Mouse (Mus musculus) megakaryocyte progenitor cell, adult 5-6 weeks (primary cell): ENCODE measurements around the gene Rmi2. TPM values are rescaled to one million over a fixed set of nuclear protein-coding genes. Genes with fewer than 3 reads are reported as not detected.
A peak's percentile ranks its signal among the peaks of the same experiment; 100 is the strongest.

Experiments
- ATAC-seq: replicated peaks from 2 replicates; pipeline ENCODE4 v1.8.0; 2016; ENCODE audit warnings: mild to moderate bottlenecking, moderate TSS enrichment, inconsistent platforms; ENCODE audit not compliant: poor library complexity
- total RNA-seq, 2 experiments: library from RNA; stranded (forward) in 1 of 2; stranded (reverse) in 1 of 2; fragments of 157-497, 149-512 nt in 1 of 2; fragments of 200-1000 nt in 1 of 2; gene quantifications; 2 replicates each; pipeline versions ENCODE4 v1.2.3 to v1.2.4; 2015 to 2017

Rmi2 gene
- total RNA-seq, 2 experiments from 2014 or later, result 6.0 to 6.9 TPM

- ATAC-seq, result no peak
These were observed 30.2 kb downstream of the Rmi2 start for GRCm38 (mm10) chr16:10864833-10865591.

GRCm38 (mm10) chr16:10865592-10865987 is 30.7 kb downstream of the Rmi2 start:
- no peak for ATAC-seq

- ATAC-seq, result no peak
These were observed 32.0 kb downstream of the Rmi2 start for GRCm38 (mm10) chr16:10866841-10867240.

GRCm38 (mm10) chr16:10867501-10867900 is 32.6 kb downstream of the Rmi2 start:
- no peak for ATAC-seq

DNA sequence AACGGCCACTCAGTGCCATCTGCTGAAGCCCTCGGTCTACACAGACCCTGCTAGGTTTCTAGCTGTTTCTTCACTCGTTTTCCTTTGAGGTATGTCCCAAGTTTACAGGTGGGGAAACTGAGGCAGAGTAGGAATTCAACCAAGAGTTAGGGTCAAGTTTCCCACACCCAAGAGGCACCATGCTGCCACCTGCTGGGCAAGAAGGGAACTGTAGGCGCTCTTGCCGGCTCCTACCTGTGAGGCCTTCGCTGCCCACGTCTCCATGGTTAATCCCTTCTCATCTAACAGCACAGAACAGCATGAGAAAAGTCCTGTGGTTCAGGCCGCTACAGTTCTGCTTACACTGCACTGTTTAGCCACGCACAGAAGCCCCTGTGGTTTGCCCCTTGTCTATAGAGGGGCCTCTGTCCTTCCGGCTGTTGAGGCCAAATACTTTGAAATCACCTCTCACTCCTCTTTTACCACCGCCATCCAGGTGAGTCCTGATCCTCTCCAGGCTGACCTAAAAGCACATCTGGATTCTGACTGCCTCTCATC is 33.1 kb downstream of the Rmi2 start:
- ATAC-seq, result peak; percentile 67; the same call in 1 of the 2 replicates

DNA sequence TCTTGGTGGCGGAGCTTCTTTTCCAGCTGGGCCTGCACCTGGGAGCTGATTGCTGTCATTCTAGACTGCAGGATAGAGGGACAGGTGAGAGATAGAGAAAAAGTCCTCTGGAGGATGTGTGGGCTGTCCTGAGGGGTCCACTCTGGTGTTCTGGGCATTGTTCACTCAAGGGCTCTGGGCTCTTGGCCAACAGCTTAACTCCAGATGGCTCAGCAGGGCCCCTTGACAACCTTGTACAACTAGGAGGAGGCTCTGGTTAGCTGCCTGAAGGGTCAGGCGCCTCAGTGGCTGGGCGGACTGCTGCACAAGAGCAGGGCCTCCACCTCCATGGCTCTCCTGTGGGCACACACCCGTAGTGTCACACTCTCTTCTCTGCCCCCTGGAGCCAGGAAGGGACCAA is 36.1 kb downstream of the Rmi2 start:
- no peak for ATAC-seq

DNA sequence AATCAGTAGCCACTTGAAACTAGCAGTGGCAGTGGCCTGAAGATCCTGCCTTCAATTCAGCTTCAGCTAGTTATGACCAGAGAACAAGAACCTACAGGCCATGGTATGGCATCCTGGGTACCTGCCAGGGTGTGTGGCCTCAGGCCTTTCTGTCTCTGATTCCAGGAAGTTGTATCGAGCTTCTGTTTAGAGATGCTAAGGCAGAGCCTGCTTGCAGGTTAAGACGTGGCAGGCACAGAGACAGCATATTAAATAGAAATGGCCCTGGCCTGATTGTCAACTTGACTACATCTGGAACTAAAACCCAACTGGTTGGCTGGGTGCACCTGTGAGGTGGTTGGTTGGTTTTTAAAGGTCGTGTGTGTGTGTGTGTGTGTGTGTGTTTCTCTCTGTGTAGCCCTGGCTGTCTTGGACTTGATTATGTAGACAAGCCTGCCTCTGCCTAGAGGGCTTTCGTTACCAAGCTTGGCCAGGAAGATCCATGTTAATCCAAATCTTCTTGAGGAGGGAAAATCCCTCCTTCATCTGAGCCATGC is 38.0 kb downstream of the Rmi2 start:
- no peak for ATAC-seq

DNA sequence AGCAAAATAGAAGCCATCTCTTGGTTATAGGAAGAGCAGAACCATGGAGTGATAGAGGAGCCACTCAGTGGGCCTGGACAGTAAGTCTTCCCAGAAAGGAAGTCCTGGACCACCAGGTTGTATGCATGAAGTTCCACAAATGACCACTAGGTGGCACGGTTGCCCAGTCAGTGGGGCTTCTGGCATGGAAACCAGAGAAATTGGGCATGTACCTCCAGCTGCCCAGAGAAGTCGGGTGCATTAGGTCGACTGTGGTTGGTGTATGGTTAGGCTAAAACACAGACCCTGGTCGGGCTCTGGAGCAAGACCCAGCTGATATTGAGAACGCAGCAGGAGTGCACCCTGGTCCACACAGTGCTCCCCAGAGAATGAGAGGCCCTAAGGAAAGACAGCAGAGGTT is 38.8 kb downstream of the Rmi2 start:
- peak; percentile 86 for ATAC-seq

- ATAC-seq, result no peak
These were observed 43.4 kb downstream of the Rmi2 start for GRCm38 (mm10) chr16:10878227-10878626.

GRCm38 (mm10) chr16:10879467-10879866 is 44.6 kb downstream of the Rmi2 start:
- peak; percentile 86 for ATAC-seq

- no peak for ATAC-seq
These were observed 46.5 kb downstream of the Rmi2 start for GRCm38 (mm10) chr16:10881231-10881962.

DNA sequence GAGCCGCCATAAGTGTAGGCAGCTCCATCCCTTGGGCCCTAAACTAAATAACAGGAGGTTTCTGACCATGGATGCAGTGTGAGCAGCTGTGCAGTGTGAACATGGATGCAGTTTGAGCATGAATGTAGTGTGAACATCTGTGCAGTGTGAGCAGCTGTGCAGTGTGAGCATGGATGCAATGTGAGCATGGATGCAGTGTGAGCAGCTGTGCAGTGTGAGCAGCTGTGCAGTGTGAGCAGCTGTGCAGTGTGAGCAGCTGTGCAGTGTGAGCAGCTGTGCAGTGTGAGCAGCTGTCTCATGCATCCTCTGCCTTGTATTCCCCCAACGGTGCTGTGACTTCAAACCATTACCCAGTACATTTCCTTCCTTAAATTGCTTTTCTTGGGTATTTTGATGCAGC is 52.6 kb downstream of the Rmi2 start:
- ATAC-seq, result no peak

DNA sequence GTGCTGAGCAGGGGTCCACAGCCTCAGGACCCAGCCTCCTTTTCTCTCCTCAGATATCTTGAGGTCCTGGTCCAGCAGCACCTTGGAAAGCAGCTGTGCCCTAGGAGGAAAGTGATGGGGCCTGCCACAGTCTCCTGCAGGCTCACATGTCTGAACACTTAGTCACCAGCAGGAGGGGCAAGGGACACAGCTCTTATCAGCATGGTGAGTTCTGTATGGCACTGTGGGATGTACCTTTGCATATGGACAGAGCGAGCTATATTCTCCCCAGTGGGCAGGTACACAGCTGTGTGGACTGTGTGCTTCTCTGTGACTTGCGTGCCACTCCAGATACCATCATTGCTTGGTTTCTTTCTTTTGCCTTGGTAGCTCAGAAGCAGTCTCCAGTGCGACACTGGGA is 55.5 kb downstream of the Rmi2 start:
- ATAC-seq, result peak; percentile 78

DNA sequence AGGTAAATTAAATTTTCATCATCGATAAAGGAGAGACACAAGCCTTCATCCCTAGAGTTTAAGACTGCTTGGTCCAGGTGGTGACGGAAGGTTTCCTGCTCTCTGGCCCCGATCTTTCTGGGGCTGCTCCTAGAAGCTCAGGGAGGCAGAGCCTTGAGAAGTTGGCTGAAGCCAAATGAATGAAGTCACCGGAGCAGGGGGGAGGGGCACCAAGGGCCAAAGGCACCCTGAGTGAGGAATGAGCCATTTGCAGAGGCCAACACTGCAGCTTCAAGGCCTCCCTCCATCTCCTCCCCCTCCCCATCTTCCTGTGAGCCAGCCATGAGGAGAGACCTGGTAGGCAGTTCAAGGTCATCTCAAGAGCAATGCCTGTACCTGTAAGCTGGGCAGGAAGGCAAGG is 58.3 kb downstream of the Rmi2 start:
- ATAC-seq, result no peak

GRCm38 (mm10) chr16:10895906-10896305 is 61.0 kb downstream of the Rmi2 start:
- no peak for ATAC-seq

- ATAC-seq, result peak; percentile 93
These were observed 62.5 kb downstream of the Rmi2 start for GRCm38 (mm10) chr16:10897372-10897771.

DNA sequence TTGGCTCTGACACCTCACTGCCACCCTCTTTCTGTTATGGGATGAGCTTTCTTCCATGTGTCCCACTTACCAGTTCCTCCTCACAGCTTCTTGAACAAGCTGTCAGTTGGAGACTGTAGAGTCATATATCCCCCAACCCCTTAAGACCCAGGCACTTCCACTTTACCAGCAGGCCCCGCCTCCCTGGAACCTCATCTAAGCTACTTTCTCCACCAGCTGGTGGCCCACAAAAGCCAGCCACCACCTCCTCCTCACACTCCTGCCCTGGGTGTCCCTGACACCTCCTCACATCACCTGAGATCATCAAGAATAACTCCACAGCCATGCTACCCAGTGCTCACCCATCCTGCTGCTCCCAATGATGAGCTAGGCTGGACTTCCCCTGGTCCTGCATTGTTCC is 65.9 kb downstream of the Rmi2 start:
- ATAC-seq, result no peak

GRCm38 (mm10) chr16:10901956-10902355 is 67.1 kb downstream of the Rmi2 start:
- ATAC-seq, result no peak

GRCm38 (mm10) chr16:10902849-10903248 is 68.0 kb downstream of the Rmi2 start:
- ATAC-seq, result 0 out of 2 replicates have a peak, but pooled peaks have one; percentile 48

- peak; percentile 34; the same call in 1 of the 2 replicates for ATAC-seq
These were observed 70.8 kb downstream of the Rmi2 start for GRCm38 (mm10) chr16:10905661-10906113.

- no peak for ATAC-seq
These were observed 75.7 kb downstream of the Rmi2 start for GRCm38 (mm10) chr16:10910541-10910940.

DNA sequence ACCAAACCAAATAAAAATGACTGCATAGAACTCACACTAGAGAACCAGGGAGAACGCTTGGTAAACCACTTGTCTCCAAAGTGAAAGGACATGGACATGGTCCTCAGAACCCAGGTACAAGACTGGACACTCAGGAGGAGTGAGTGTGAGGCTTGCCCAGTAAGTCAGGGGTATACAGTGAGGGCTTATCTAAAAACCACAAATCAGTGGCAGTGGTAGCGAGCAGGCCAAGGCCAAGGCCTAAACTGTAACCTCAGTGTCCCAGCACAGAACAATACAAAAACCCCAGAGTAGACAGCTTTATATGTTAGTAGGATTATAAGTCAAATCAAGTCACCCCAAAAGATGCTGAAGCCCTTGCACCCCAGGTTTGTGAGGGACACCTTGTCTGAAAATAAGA is 76.2 kb downstream of the Rmi2 start:
- no peak for ATAC-seq
